Mouse (Mus musculus): ENCODE data around the gene Mpc1.
"Not testable (repeated sequence)": the region's sequence is repeated elsewhere in the genome, so short reads cannot be mapped to it uniquely, and the experiment has no call there.

The Mpc1 gene

DNA sequence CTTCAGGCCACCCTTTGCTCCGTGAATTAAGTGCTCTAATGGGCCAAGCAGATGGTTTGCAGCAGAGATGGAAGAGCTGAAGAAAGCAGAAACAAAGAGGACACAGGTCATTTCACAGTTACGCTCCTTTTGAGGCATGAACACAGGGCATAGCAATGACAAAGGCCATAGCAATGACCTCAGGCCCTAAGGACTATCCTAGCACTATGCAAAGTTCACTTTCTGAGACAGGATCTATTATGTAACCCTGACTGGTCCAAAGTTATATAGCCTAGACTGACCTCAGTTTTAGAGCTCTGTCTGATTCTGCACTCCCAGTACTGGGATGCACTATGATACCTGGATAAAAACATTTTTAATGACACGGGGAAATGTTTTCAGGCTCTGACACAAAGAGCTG lies 4.3 kb upstream of the Mpc1 start:
- DNase-seq (ENCODE audit: low read depth, low spot score): no peak

DNA sequence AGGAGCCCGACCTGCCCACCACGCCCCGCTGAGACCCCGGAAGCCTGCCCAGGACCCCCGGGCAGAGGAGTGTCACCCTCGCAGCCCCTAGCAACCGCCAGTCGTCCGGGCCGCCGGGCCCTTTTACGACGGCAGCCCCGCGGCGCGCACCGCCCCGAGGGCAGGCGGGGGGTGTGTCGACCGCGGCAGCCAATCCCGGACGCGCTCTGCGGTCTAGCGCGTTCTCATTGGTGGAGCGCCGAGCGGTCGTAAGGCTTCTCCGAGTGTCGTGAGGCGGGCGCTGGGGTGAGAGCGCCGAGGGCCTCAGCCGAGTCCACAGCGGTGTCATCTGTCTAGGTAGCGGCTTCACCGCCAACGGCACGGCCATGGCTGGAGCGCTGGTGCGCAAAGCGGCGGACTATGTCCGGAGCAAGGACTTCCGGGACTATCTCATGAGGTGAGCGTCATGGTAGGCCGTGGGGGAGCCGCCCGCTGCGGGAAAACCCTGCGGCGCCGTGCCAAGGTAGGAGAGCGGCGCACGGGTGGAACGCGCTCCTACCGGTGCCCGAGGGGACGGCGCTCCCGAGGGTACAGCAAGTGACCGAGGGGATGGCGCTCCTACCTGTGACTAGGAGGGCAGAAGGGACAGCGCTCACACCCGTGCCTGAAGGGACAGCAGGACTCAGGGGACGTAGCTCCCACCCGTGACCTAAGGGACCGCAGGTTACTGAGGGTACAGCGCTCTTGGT lies 986 bp downstream of the Mpc1 start:
- DNase-seq (ENCODE audit: low read depth, low spot score): peak; percentile 97

DNA sequence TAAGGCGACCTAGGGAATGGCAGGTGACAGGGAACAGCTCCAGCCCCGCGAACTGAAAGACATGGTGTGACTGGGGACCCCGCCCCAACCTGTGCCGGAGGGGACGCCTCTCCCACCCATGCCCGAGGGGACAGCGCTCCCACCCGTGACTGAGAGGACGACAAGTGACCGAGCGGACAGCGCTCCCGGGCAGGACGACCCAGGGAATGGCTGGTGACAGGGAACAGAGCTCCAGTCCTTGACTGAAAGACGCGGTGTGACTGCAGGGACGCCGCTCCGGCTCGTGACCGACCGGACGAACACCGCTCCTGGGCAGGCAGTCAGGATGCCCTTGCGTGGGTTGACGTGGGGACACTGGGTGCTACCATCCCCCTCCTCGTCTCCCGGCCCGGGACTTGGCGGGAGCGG lies 1.6 kb downstream of the Mpc1 start:
- DNase-seq (ENCODE audit: low read depth, low spot score): no peak

DNA sequence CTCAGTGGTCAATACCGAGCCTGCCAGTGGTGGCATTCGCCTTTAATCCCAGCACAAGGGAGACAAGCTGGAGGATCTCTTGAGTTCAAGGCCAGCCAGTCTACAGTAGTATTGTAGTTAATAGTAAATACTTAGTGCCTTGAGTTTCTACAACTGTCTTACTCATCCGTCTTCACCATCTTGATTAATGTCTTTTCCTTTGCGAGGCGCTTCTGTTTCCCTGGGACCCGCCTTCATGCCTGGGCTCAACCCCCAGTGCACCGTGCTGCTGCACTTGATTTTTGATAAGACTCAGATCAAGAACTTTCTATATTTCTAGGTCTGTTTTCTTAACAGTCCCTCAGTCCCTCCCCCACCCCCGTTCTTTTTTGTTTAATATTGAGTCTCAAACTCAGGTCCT lies 2.4 kb downstream of the Mpc1 start:
- no peak for DNase-seq (ENCODE audit: low read depth, low spot score)

DNA sequence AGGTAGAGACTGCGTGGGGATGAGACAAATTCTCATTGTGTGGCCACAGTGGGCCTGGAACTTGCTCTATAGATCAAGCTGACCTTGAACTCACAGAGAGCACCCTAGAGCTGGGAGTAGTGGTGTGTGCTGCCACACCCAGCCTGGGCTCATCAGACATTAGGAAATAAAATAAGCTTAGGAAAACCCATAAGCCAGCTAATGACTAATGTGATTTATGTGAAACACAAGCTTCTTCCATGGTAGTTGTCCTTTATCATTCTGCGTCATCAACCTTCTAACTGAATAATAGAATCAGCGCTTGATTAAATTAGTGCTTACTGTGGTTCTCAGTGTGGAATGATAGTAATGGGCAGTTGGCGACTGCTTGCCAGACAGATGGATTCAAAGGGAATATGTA lies 4.3 kb downstream of the Mpc1 start:
- no peak for DNase-seq (ENCODE audit: low read depth, low spot score)

DNA sequence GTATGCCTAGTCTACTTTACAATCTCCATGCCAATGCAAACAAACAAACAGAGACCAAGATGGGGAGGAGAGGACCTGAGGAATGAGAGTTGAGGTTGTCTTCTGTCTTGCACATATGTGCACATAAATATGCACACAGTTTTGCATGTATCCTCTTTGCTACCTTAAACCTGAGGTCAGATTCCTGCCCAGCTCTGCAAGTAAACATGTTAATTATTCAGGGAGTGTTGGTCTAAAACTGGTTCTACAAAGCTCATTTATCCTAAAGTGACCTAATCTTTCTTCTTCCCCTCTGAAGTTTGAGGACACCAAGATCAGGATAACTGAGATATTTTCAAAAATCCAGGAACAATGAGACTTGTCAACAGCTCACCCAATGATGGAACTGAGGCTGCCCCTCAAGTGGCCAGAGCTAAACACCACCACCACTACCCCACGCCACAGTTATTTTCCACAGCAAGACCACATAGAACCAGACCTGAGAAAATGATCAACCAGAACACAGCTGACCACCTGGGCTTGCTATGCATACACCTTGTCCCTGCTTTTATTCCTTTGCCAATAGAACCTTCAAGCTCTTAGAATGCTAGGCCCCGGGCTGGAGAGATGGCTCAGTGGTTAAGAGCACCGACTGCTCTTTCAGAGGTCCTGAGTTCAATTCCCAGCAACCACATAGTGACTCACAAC lies 7.4 kb downstream of the Mpc1 start:
- no peak for DNase-seq (ENCODE audit: low read depth, low spot score)

DNA sequence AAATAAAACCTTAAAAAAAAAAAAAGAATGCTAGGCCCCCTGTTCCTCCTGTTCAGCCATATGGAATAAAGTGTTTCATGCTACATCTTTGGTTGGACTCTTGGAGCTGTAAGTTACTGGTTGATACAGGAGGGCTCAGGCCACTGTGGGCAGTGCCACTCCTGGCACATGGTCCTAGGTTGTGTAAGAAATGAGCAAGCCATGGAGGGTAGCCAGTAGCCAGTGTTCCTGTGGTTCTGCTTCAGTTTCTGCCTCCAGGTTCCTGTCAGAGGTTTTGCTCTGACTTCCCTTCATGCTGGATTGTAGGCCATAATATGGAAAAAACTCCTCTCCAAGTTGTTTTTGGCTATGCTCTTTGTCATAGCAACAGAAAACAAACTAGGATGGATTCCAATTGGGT lies 8.0 kb downstream of the Mpc1 start:
- DNase-seq (ENCODE audit: low read depth, low spot score): no peak

DNA sequence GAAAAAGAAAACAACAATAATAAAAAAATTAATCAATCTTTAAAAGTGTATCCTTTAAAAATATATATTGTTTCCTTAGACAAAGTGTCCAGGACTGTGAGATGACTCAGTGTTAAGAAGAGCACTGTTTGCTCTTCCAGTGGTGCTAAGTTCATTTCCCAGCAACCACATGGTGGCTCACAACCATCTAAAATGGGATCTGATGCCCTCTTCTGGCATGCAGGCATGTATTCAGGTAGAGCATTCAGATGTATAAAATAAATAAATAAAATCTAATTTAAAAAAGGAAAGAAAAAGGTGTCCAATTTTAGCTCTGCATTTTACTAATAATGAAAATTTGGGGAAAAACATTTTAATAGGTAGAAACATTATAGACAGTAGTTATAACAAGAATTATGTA lies 13.1 kb downstream of the Mpc1 start:
- DNase-seq (ENCODE audit: low read depth, low spot score): no peak

DNA sequence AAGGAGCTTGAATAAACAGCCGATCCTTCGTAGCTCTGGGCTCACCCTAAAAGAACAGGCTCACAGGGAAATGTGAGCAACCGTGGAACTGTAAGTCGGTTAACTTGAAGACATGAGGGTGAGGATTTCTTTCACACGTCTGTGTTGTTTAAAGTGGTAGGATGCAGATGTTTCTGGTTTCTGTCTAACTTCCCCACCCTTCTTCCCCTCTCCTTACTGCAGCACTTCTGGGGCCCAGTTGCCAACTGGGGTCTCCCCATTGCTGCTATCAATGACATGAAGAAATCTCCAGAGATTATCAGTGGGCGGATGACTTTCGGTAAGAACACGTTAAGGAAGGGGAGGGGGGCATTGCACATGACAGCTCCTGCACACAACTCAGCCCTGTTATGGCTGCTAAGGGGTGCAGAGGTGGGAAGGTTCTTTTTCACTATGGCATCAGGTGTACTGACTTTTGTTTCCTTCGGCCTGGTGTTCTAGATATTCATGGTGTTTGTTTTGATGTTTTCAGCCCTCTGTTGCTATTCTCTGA lies 13.7 kb downstream of the Mpc1 start:
- no peak for DNase-seq (ENCODE audit: low read depth, low spot score)

DNA sequence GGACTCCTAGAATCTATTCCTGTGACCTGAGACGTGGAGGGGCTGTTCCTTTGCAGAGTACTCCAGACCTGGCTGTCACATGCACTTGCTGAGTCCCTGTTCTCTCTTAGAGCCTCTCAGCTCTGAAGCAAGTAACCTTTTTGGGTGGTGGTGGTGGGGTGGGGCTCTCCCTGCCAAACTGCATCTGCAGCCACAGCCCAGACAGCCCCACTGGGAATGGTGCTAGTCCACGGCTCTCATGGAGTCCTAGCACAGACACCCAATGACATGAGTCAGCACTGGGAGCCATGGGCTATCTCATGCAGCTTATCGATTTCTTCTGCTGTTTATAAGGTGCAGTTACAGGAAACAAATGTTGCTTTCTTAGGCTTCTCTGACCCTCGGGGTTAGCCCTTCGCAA lies 15.0 kb downstream of the Mpc1 start:
- no peak for DNase-seq (ENCODE audit: low read depth, low spot score)

DNA sequence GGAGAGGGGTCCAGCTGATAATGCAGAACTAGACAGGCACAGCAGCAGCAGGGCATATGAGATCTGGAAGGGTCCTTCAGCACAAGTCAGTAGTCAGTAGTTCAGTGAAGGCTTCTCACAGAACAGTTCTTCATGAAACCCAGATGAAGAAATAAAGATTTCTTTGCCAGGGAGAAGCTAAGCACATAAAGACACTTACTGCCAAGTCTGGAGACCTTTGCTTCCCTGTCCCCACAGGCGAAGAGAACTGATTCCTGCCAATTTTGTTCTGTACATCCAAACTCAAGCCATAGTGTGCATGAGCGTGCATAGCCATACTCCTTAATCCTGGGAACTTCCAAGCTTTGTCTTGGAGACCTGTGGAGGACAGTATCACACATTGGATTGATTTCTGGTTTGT lies 15.6 kb downstream of the Mpc1 start:
- no peak for DNase-seq (ENCODE audit: low read depth, low spot score)

DNA sequence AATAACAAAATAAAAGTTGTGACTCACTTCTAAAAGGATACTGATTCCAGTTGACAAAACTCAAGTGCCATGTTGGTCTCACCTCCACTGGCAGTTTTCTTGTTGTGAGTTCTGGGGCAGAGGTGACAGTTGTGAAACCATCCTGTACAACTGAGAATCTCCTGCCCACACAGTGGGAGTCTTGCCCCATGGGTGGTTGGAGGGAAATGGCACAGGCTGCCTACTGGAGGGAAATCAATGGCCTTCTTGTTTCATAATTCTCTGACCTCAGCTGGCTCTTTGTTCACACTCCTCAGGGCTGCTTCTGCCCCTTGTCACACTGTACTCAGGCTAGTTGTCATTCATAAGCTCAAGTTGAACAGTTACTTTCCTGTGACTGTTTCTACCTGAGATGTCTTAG lies 16.8 kb downstream of the Mpc1 start:
- no peak for DNase-seq (ENCODE audit: low read depth, low spot score)

DNA sequence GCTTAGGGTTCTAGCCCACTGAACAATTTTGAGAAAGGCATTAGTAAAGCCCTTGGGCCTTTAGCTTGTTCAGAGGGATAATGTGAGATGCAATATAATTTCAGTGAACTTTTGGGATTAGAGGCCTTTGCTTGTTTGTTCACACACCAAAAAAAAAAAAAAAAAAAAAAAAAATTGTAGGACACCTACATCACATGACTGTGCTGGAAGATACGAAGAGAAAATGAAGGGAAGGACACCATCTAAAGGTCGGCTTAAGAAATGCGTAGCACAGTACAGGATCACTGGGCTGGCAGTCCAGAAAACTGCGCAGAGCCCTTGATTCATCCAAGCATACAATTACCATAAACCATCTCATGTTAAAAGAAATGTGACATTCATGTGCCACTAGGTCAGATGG lies 18.8 kb downstream of the Mpc1 start:
- no peak for DNase-seq (ENCODE audit: low read depth, low spot score)

DNA sequence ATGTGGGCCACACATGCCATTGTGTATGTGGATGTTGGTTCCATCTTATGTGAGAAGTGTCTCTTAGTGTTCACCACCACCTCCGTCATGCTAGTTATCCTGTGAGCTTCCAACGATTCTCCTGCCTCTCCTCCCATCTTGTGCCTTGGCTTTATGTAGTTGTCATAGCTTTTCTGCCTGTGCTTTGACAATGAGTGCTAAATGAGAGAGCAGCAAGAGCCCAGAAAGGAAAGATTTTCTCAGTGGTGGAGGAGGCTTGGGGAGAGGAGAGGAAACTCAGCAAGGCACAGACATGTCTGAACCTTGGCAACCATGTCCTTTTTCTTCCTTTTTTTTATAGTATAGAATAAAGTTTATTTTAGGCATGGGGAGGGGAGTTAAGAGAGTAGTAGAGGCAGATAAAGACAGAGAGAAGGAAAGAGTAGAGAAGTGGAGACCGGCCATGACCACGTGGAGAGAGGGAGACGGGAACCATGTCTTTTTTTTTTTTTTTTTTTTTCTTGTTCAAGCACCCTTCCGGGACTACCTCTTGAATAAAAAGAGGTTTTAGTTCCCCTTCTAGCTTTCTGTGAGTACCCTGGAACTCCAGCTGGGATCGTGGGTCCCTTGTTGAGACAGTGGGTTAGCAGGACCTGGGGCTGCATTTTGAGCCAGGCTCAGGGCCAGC lies 20.2 kb downstream of the Mpc1 start:
- no peak for DNase-seq (ENCODE audit: low read depth, low spot score)

DNA sequence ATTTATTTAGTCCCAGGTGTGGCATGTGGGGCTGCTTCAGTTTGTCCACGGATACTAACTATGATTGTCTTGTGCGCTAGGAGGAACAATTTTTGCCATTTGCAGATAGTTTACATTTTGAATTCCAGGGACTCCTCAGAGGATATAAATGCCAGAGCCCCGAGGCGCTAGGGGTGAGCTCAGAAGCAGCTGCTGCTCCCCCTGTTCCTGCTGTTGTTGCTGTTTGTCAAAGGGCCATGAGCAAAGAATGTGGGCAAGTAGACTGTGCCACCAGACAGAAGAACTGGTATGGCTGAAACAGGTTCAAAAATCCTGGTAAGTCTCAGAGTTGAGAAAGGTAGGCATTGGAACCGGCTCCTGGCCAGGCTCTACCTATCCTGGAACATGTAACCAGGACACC lies 21.0 kb downstream of the Mpc1 start:
- no peak for DNase-seq (ENCODE audit: low read depth, low spot score)

DNA sequence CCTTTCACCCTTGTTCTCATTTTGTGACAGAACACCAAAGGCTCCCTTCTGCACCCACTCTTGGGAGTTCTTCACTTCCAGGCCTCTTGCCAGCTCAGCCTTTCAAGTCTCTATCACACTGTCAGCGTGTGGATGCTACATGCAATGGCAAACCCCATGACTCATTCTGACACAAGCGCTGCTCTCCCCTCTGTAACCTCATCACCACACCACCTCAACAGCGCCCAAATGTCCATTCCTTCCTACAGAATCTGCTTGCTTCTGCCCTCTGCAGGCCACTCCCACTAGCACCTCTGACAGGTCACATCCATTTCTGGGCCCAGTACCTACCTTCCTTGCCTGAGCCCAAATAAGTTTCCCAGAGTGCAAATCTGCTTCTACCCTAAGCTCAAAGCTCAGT lies 23.1 kb downstream of the Mpc1 start:
- peak; percentile 38 for DNase-seq (ENCODE audit: low read depth, low spot score)

DNA sequence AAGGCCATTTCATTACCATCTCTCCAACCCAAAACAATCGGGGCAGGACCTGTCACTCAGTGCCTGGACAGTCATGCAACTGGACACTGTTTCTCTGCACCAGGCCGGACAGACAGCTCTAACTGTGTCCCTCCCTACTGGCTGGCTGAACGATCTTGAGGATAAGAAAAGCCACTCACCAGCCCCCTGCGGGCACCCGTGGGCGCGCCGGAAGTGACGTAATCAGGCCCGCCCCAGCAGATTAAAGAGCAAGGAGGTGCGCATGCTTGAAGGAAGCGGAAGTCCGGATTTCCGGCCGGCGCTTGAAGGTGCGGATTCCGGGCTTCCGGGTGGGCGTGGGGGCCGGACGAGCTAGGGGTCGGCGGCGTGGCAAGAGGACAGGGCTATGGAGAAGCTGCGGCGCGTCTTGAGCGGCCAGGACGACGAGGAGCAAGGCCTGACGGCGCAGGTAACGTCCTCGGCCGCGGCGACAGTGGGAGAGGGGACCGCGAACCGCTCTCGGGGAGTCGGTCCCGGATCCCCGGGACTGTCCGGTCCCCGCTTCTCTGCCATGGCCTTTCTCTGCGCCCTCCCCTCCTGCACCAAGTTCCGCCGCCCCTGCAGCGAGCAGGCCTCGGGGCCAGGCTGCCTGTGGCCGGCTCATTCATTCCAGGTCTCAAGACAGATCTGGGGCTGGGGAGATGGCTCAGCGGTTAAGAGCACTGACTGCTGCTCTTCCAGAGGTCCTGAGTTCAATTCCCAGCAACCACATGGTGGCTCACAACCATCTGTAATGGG lies 28.3 kb downstream of the Mpc1 start, which contains the start of gene Sft2d1:
Gene Sft2d1 (plus strand): TSS at position 265 of the 777 bp plus-strand sequence.
- DNase-seq (ENCODE audit: low read depth, low spot score): peak; percentile 93

DNA sequence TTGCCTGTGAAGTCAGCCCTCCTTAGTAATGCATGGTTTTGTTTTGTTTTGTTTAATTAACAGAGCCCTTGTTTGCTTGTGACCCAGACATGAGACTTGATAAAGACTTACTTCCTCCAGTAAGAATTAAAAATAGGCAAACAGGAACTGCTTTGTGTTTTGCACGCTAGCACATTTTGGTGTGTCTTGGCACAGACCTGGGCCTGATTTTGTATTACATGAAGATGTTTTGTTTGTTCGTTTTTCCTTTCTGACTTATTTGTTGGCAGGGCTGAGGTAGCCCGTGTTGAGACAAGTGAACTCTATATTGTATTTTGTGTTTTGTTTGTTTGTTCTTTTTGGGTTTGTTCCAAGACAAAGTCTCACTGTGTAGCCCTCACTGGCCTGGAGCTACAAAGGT lies 29.0 kb downstream of the Mpc1 start:
- peak; percentile 48 for DNase-seq (ENCODE audit: low read depth, low spot score)

DNA sequence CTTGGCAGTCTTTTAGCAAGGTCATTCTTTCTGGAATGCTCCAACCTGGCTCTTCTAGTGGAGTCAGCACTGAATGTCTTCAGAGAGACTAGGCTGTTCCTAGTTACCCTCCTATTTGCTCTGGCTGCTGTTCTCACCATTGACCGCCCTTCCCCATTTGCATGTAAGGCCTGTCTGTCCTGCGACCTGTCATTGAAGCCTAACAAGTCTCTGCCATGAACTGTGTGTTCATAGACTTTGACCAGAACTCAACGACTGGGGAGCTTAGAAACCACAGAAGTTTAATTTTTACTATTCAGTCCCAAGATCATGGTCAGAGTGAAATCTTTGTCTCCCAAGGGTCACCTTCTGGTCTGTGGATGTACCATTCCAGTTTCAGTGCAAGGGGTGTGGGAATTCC lies 31.3 kb downstream of the Mpc1 start:
- DNase-seq (ENCODE audit: low read depth, low spot score): no peak

DNA sequence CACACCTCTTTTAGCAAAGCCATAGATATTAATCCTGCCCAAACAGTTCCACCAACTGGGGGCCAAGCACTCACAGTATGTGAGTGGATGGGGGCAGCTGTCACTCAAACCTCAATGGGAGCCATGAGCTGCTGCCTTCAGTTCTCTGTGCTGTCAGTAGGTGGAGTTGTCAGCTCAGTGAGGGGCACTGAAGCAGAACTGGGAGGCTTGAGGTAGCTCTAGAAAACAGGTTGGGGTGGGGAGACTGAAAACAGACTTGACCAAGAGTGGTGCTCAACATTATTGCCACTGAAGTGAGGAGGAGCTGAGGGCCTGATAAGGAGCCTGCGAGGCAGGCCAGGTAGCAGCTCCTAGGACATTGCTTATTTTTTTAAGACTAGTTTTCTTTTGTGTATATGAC lies 33.5 kb downstream of the Mpc1 start:
- peak; percentile 60 for DNase-seq (ENCODE audit: low read depth, low spot score)

DNA sequence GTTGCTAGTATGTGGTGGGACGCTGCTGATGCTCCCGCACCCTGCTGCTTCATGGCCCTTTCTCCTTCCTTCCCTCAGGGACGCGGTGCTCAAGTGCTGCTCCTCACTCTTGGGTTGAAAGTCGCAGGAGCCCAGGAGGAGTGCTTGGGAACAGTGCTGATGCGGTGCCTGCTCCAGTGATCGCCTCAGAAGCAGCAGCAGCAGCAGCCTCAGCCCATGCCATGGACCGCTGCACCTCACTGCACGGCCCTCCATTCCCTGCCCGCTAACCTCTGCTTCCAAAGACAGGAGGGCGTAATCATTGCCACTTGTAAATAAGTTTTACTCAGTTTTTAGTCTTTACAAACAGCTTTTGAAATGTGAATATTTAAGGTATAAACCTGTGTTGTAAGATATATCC lies 44.2 kb downstream of the Mpc1 start:
- DNase-seq (ENCODE audit: low read depth, low spot score): not testable (repeated sequence)

Data from A20 (cell line).